Mouse (Mus musculus) kidney, embryonic 14.5 days (tissue): ENCODE data around the gene Anln. TPM values are rescaled to one million over a fixed set of nuclear protein-coding genes. Genes with fewer than 3 reads are reported as not detected.

Experiments
- ATAC-seq: fragments of 200-750 bp; cut with Nextera tagmentation; 2 replicates; pipeline ENCODE4 v1.8.0; 2017; ENCODE audit warnings: moderate number of reproducible peaks, mild to moderate bottlenecking, moderate TSS enrichment, moderate library complexity; ENCODE audit not compliant: low FRiP score, low TSS enrichment
- H3K27ac ChIP-seq: fragments of 300-500 bp; sonication (generic); 2 replicates; pipeline ENCODE4 v1.5.1; 2014; ENCODE audit warnings: low read depth, mild to moderate bottlenecking, low read length, moderate library complexity, mixed read lengths
- H3K27me3 ChIP-seq: fragments of 300-500 bp; sonication (generic); 2 replicates; pipeline ENCODE4 v1.6.1; 2014; ENCODE audit warnings: mild to moderate bottlenecking, low read length; ENCODE audit not compliant: control insufficient read depth, insufficient read depth
- H3K36me3 ChIP-seq: fragments of 300-500 bp; sonication (generic); 2 replicates; pipeline ENCODE4 v1.6.1; 2014; ENCODE audit warnings: low read length, mixed read lengths; ENCODE audit not compliant: control insufficient read depth, insufficient read depth
- H3K4me1 ChIP-seq: fragments of 300-500 bp; sonication (generic); 2 replicates; pipeline ENCODE4 v1.6.1; 2014; ENCODE audit warnings: low read length, mixed read lengths; ENCODE audit not compliant: control insufficient read depth, insufficient read depth
- H3K4me2 ChIP-seq: fragments of 300-500 bp; sonication (generic); replicated peaks from 2 replicates; pipeline ENCODE4 v1.6.1; 2014; ENCODE audit warnings: low read depth, mild to moderate bottlenecking, low read length
- H3K4me3 ChIP-seq: fragments of 300-500 bp; sonication (generic); 2 replicates; pipeline ENCODE4 v1.5.1; 2014; ENCODE audit warnings: mild to moderate bottlenecking, low read length
- H3K9ac ChIP-seq: fragments of 300-500 bp; sonication (generic); 2 replicates; pipeline ENCODE4 v1.6.1; 2014; ENCODE audit warnings: low read depth, mild to moderate bottlenecking, low read length, moderate library complexity
- H3K9me3 ChIP-seq: fragments of 300-500 bp; sonication (generic); 2 replicates; pipeline ENCODE4 v1.6.1; 2016; ENCODE audit warnings: low read length; ENCODE audit not compliant: control insufficient read depth
- WGBS: fragments of 180-500 bp; shearing (Covaris S2); extraction: QIAGEN DNeasy Blood & Tissue Kit; methylation state at CpG from one replicate; pipeline ENCODE4 v1.1.7; 2014; 5-methylcytosine and 5-hydroxymethylcytosine counted together
- polyA plus RNA-seq: library from polyadenylated mRNA; unstranded; fragments of >200 nt; fragmentation: Nextera tagmentation; extraction: Ambion mirVana; gene quantifications from 2 replicates; pipeline ENCODE4 v1.2.1, GENCODE M21; 2014

Anln gene
- polyA plus RNA-seq, 1 experiment from 2014 or later = 54.3 TPM

DNA sequence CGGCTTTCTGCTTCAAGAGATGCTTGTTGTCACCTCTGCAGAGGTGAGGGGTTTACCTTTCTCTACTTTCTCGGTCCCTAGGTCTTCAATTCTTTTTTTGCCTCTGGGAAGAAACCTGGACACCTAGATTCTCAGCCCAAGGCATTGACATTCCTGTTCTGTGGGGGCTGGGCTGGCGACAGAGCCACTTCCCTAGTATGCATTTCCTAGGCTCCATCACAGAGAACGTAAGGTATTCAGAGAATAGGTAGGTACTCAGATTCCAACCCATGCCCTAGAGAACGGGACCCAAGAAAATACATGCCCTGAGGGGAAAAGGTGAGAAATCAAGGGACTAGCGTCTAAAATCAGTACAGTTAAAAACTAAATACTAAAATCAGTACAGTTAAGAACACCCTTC is 82.3 kb downstream of the Anln start:
- H3K4me1 ChIP-seq = peaks cover 8% of the 10 kb centered on the region
- H3K4me2 ChIP-seq = peak overlapping the region; percentile 80
- peaks cover 6% of the 10 kb centered on the region; the same call in 1 of the 2 replicates for H3K9me3 ChIP-seq
- H3K36me3 ChIP-seq = peaks cover 30% of the 10 kb centered on the region
- no peaks in the 10 kb centered on the region for H3K27me3 ChIP-seq
- H3K4me3 ChIP-seq = peak overlapping the region; percentile 66
- H3K9ac ChIP-seq = peak overlapping the region; percentile 90
- peak overlapping the region; percentile 12; the same call in 1 of the 2 replicates for H3K27ac ChIP-seq
- no peak for ATAC-seq
- 20% methylated on average over 6 of the region's 6 CpGs for WGBS

- no peak overlapping the region for H3K27ac ChIP-seq
- ATAC-seq = no peak
- WGBS = 100% methylated on average over 1 of the region's 1 CpGs
- H3K9ac ChIP-seq = no peak overlapping the region
- no peaks in the 10 kb centered on the region for H3K9me3 ChIP-seq
- H3K4me1 ChIP-seq = peaks cover 8% of the 10 kb centered on the region
- no peak overlapping the region for H3K4me3 ChIP-seq
- peaks cover 56% of the 10 kb centered on the region for H3K36me3 ChIP-seq
- H3K27me3 ChIP-seq = no peaks in the 10 kb centered on the region
- no peak overlapping the region for H3K4me2 ChIP-seq
Observed at GRCm38 (mm10) chr9:22302199-22302598, 86.8 kb downstream of the Anln start.

Other genes starting within 250 kb of the Anln start
- gene Pigyl, start 232.3 kb downstream of the Anln start, polyA plus RNA-seq = 68.6 and 82.9 TPM in 2 replicates
- 0.13 and 0.32 TPM in 2 replicates for gene Zfp872, start 201.1 kb downstream of the Anln start, polyA plus RNA-seq
- 19.8 and 24.6 TPM in 2 replicates for gene Zfp809, start 163.5 kb downstream of the Anln start, polyA plus RNA-seq
- 5.3 and 7.8 TPM in 2 replicates for gene Zfp599, start 129.3 kb downstream of the Anln start, polyA plus RNA-seq
- 18.5 and 28.8 TPM in 2 replicates for gene Zfp810, start 81.5 kb downstream of the Anln start, polyA plus RNA-seq
- 3.9 and 5.8 TPM in 2 replicates for gene 9530077C05Rik, start 22.3 kb upstream of the Anln start, polyA plus RNA-seq
- not detected in 2 replicates for gene Gm17545, start 65.1 kb upstream of the Anln start, polyA plus RNA-seq
- gene Rp9, start 80.6 kb upstream of the Anln start, polyA plus RNA-seq = 72.1 and 86.0 TPM in 2 replicates
- 6.2 and 12.3 TPM in 2 replicates for gene Bbs9, start 86.5 kb upstream of the Anln start, polyA plus RNA-seq